Mouse (Mus musculus) B cell, adult 2 months (primary cell): Measurements from ENCODE around the gene Cox4i1.

Experiments used
- DNase-seq, 2 experiments: peaks; one replicate each; pipeline ENCODE4 v3.0.0; 2022

Gene Cox4i1

DNA sequence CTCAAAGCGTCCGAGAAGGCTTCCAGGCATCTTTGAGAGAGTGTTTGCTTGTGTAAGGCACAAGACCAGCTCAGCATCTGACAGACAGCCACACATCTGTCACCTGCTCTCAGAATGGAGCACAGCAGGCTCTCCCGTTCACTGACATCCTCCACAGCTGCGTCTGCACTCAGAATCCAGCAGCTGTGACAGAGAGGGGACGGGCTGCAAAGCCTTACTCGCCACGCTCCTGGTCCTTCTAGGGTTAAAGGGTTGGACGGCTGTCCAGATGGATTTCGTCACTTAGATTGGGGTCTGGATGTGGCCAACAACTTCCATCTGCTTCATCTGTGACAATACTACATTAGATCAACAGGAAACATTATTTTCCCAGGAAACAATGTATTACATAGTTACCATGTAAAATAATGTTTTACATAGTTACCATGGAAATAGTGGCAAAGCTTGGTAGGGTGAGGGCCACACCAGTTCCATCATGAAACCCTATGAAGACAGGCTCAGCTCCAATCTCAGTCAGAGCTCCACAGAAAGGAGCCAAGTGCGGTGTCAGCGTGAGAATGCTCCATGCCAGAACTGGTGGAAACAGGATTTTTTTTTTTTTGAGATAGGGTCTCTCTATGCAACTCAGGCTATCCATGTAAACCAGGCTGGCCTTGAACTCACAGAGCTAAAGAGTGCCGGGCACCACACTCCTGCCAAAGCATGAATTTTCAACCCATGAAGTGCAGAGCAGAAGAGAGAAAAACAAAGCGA, 28.6 kb downstream of the Cox4i1 start:
- no peak for DNase-seq

DNA sequence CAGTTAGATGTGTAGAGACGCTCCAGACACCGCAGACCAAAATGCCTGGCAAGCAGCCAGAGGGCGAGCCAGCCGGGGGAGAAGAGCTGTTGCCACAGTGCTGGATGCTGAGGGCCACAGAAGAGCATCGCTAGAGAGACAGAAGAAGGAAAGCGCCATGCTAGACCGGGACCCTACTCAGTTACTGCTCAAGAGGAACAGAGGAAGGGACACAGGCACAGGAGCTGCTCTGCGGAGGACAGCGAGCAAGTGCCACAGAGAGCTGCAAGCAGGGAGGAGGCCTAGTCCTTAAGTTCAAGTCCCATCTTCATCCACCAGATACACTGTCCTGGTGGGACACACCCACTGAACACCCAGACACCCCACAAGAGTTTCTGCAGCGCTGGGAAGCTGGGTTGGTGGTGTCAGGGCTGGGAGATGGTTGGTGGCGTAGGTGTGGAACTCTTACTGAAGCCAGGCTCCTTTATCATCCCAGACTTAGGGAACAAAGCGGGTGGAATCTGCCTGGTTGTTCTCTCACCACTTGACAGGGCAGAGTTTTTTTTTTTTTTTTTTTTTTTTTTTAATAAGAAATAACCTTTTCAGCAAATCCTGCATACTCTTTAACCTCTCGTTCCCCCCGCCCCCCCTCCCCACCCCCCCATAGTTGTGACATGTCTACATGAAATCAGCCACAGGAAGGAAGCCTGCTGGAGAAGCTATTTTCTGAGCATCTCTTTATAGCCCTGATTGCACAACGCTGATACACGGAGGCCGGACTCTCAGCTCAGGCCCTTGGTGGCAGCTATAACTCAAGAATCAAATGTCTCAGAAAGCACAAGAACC, 29.3 kb downstream of the Cox4i1 start:
- DNase-seq: peak in 1 of 2 experiments; percentile 41

DNA sequence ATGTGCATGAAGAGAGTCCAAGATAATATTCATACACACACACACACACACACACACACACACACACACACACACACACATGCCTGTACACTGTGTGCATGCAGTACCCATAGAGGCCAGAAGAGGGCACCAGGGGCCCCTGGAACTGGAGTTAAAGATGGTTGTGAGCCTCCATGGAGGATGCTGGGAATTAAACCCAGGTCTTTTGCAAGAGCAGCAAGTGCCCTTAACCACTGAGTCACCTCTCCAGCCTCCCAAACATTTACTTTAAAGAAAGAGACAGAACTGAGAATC, 29.9 kb downstream of the Cox4i1 start:
- peak; percentile 75 to 76 for DNase-seq

DNA sequence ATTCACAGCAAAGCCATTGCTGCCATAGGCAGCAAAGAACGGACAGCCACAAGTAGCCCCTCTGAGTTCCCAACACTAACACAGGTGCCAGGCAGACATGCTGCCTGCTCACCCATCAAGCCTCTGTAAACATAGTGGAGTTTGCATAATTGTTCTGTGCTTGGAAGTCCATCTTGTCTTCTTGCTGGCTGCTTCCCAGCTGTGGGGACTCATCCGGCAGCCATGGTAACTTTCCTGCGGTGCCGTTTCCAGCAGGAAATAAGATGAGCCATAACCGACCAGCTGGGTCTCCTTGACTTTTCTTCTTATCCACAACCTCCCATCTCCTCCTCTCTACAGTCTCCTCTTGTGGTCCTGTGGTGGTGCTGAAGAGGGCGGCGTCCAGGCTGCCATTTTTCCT, 30.4 kb downstream of the Cox4i1 start:
- DNase-seq: no peak

DNA sequence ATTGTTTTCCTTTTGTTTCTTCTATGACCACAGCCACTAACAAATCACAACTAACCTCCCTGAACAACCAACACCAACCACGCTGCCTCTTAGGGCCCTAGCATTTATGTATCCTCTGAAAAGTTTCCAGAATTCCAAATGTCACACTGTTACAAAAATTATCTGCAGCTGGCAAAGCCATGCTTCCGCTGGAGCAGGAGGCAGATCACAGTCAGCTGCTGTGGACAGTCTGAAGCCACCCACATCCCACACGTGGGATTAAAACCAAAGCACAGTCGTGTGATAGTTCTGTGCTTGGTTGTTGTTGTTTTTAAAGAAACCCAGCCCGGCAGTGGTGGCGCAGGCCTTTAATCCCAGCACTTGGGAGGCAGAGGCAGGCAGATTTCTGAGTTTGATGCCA, 31.1 kb downstream of the Cox4i1 start:
- DNase-seq: no peak

DNA sequence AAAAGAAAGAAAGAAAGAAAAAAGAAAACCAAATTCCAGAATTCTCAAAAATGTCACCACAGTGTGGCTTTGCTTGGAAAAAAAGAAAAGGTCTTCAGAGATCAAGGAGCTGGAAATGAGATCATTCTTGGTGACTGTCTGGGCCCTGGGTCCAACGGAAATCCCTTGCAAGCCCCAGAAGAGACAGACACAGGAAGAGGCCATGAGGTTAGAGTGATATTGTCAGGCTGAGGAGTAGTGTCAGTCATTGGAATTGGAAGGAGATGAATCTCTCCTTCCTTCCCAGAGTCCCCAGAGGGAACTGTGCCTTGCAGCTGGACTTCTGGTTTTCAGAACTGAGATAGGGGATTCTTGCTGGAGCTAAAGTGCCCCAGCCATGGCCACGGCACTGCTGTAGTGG, 31.5 kb downstream of the Cox4i1 start:
- no peak for DNase-seq

DNA sequence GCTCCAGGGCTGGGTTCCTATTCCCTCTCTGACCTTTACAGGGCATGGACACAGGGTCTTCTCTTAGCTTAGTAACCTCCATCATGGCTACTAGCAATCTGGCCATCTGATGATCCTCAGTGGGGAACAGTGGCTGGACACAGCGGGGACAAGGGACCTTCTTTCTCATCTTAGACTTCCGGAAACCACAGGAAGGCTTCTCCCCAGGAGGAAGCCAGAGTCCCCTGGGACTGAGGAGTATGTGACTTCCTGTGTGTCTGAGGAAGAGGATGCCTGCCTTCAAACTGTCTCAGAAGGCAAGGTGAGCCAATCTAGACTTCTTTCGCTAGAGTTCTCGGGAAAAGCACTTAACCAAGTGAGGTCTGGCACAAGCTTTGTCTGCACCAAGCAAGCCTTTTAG, 32.0 kb downstream of the Cox4i1 start:
- no peak for DNase-seq

DNA sequence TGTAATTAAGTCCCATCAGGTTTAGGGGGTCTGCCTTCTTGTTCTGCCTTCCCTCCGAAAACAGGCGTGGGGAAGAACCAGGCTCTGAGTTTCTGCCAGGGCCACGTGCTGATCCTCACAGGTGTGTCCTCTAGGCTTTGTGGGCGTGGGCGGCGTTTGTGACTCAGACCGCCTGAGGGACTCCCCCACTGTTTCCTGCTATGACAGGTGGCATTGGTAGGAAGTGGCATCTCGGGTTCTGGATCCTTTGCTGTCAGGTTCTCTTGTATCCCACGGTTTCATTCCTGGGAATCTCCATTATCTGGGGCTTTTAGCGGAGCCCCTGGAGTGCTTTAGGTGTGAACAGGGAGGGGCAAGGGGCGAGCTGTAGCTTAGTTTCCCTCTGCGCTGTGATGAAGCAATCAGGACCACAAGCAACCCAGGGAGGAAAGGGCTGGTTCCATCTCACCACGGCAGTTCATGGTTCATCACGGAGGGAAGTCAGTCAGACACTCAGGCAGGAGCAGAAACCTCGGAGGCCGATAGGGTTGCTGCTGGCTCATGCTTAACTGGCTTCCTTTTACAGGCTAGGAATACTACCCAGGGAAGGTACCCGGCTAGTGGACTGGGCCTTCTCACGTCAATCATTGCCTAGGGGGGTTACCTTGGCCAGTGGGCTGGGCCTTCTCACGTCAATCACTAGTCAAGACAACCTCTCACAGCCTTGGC, 33.9 kb downstream of the Cox4i1 start:
- peak; percentile 91 to 93 for DNase-seq

DNA sequence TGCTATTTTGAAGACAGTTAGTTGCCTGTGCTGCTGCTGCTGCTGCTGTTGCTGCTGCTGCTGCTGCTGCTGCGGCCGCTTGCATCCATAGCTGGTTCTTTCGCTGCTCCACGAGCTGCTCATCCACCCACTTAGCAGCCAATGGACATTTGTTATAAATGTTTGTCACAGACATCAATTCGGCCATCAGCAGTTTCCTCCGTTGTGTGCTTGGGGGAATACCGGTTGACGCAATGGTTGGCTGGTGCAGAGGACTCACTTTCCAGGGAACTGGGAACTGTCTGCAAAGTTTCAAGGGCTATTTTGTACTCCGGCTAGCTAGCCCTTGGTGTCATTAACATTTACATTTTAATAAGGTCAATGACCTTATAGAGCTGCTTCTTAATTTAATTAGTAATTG, 36.2 kb downstream of the Cox4i1 start:
- no peak for DNase-seq

DNA sequence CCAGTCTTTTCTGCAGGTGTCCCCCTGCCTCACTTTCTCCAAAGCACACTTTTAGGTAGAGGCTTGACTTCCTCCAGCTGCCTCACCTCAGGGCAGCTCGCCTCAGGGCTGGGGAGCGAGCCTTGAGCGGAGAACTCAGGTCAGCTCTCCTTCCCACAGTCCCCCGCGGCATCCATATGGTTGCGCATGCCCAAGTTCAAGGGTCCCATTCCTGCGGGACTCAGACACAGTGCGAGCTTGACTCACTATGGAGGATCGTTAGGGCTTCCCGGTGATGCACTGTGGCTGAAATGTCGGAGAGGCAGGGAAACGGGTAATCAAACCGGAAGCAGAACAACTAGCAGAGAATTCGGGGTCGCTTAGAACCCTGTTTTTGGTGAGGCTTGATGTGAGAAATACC, 37.1 kb downstream of the Cox4i1 start:
- DNase-seq: no peak

DNA sequence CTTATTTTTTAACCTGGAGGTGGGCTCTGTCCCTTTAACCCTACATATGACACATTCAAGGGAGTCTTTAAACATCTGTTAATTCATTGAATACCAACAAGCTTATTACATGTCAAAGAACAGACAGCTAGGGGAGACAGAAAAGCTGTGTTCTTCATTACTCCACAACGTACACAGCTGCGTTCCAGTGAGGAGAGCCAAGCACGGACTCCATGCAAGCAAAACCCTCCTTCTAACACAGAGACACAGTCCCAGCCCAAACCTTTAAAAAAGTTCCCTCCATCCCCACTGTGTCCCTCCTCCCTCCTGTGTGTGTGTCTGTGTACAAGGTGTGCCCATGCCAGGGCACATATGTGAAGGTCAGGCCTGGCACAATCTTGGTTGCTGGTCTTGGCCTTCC, 38.2 kb downstream of the Cox4i1 start:
- DNase-seq: no peak

DNA sequence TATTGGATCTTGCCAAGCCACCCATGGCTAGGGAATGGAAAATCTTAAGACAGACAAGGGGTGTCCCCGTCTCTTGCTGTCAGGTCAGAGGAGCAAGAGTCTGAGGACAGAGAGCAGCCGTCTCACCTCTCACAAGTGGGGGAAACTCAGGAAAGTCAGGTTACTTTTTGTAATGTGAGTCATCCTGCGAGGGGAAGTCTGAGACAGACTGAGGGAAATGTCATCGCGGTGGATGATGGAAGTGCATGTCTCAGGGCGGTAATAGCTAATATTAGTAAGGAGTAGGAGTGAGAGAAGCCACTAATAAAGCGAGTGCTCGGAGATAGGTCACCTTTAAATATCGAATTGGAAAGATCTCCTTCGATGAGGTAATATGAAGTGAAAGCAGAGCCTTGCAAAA, 41.2 kb downstream of the Cox4i1 start:
- DNase-seq: no peak

DNA sequence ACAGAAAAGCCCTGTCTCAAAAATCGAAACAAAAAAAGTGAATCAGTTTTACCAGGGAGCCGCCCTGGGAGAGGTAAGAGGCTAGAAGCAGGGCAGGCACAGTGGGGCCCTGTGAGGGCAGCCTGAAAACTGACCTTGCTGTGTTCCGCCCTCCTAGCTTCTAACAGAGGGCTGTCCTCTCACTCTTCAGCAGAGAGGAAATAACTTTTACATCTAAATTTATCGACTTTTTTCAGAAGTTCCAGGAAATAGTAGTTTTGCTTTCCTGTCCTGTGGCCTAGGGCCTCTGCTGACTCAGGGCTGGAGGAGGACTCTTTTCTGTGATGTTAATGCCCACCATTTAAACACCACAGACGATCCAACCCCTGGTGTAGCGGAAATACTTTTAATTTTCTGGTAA, 47.2 kb downstream of the Cox4i1 start:
- peak; percentile 36 to 43 for DNase-seq

DNA sequence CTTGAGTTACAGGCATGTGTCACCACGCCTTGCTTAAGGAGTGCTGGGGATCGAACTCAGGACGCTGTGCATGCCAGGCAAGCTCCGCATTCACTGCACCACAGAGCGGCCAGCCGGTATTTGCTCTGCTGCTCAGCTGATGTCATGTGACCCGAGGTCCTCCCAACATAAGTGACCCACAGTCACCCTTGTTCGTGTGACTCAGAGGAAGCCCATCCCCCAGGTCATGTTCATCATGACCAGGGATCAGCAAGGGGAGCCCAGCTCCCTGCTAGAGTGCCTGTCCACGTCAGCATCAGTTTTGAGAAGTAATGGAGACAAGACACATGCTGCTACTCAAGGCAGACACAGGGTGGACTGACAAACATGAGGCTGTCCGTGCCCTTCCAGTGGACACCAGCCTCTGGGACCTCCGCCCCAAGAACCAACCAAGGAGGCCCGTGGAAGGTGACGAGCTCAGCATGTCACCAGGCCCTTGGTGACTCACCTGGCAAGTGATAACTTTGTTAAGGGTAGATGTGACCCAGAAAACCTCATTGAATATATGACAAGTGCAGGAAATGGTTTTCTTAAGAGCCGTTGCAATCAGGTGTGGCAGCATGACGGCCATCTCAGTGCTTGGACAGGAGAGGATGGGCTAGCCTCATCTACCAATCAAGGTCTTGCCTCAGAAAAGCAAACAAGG, 48.1 kb downstream of the Cox4i1 start:
- no peak for DNase-seq

DNA sequence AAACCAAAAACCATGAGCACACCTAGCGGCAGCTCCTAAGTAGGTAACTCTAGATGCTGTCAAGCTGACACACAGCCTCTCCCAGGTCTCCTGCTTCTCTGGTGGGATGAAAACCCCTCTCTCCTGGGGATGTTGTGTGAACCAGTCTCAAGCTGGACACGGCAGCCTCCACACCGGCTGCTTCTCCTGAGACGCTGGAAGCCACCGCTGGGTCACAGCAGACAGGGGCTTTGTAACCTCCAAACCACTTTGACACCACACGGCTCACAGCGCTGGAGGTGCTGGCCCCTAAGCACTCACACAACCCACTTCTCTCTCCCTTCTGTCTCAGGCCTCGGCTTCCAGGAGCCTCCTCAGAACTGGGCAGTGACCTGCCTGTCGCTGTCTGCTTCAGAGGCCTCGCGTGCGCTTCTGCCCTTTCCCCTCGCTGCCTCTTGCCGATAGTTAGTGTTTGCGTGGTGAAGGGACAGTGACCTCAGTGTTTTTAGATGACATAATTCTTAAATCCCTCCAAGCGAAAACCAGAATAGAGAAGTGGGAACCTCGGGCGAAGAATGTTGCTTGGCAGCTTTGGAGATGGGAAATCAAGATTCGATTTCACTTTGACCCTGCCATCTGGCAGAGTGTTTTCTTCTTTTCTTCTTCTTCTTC, 51.7 kb downstream of the Cox4i1 start:
- DNase-seq: no peak

DNA sequence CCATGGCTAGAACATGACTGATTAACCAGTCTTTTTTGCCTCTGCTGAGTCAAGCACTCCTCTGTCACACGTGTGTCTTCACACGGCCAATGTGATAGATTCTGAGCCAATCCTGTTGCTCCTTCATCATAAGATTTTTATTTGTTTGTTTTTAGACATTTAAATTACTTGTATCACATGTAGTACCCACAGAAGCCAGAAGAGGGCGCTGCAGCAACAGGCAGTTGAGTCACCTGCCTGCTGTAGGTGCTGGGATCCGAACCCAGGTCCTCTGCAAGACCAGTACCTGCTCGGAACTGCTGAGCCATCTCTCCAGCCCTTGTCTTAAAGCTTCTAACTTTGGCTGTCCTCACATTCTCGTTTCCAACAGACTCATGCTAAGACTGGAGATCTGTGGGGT, 55.0 kb downstream of the Cox4i1 start:
- DNase-seq: peak; percentile 55 to 59
